Mouse (Mus musculus) cortical plate, adult 2 months (tissue): Measurements from ENCODE around the gene Mtfp1.

Experiments
- CTCF ChIP-seq: fragments of 200-500 bp; IDR thresholded peaks from 2 replicates; pipeline ENCODE4 v1.5.1; 2011; ENCODE audit warnings: mild to moderate bottlenecking, control low read depth, low read length; ENCODE audit not compliant: insufficient read depth; ENCODE audit errors: extremely low read depth
- POLR2A ChIP-seq: fragments of 200-500 bp; IDR thresholded peaks from 2 replicates; pipeline ENCODE4 v1.6.1; 2011; ENCODE audit warnings: mild to moderate bottlenecking, low read length, control low read depth; ENCODE audit not compliant: insufficient read depth; ENCODE audit errors: extremely low read depth

GRCm38 (mm10) chr11:4113970-4114369 is 18.7 kb upstream of the Mtfp1 start:
- TF ChIP-seq CTCF, result no peak
- TF ChIP-seq POLR2A, result no peak
